Mouse (Mus musculus) lung, adult 2 months (tissue): ENCODE results near the gene Casc3.

Source experiments
- CTCF ChIP-seq: fragments of 200-500 bp; IDR thresholded peaks from 2 replicates; pipeline ENCODE4 v1.5.1; 2011; ENCODE audit warnings: mild to moderate bottlenecking, low read length, control low read depth; ENCODE audit not compliant: insufficient read depth
- POLR2A ChIP-seq: fragments of 200-500 bp; IDR thresholded peaks from 2 replicates; pipeline ENCODE4 v1.6.1; 2011; ENCODE audit warnings: low read depth, mild to moderate bottlenecking, control low read depth, low read length, borderline replicate concordance; ENCODE audit errors: extremely low read depth

DNA sequence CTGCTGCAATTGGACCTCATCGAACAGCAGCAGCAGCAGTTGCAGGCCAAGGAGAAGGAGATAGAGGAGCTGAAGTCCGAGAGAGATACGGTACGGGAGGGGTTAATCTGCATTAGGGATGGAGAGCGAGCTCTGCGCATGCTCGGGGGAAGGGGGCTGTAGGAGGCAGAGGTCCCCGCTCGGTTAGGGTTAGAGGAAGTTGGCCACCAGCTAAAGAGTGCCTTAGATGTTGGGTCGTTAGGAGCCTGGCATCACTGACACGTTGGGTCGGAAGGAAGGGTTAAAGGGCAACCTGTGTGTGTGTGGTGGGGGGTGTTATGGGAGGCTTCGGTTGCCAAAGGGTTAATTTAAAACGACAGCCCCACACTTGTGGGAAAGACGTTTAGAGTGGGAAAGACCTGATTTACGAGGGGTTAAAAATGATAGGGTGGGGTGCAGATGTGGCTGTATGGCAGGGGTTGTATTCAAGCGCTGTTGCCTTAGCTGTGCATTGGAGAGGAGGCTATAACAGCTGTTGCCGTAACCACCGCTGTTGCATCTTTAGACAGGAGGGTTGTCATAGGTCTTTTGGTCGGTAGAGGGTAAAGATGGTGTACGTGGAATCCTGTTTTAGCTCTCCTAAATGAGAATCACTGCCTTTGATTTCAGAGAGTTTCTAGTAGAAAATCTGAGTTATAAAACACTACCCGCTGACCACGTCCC lies 8.0 kb upstream of the Casc3 start:
- TF ChIP-seq POLR2A (no peak), CTCF (no peak)
